Mouse (Mus musculus) fat pad, adult 2 months (tissue): ENCODE results near the gene Hmces.
"Not testable (repeated sequence)": the region's sequence is repeated elsewhere in the genome, so short reads cannot be mapped to it uniquely, and the experiment has no call there.

ENCODE experiments used
- DNase-seq: peaks from one replicate; pipeline ENCODE4 v3.0.0-alpha.2; 2011; ENCODE audit warnings: low read depth, low spot score; ENCODE audit errors: extremely low read depth

Gene Hmces

DNA sequence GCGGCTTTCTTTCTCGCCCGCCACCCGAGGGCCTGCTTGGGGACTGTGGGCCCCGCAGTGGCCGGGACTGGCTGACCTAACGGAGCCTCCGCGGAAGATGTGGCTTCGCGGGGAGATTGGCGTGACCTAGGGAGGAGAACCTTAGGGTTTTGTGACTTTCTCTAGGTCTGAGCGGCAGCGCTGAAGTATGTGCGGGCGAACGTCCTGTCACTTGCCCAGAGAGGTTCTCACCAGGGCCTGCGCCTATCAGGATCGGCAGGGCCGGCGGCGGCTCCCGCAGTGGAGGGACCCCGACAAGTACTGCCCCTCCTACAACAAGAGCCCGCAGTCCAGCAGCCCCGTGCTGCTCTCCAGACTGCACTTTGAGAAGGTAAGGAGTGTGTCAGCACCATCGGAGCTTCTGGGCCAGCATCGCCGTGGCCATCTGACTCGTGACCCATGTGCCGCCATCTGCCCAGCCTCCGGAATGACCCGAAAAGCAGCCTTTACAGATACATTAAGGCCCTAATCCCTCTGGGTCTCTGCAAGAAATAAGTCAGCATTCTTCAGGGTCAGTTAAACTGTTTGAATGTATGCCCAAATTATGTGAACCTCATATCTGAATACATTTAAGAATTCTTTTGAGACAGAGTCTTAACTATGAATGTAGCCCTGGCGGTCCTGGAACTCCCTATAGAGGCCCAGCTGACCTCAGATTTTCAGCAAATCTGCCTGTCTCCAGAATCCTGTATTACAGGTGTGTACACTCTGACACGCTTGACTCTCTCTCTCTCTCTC is 779 bp downstream of the Hmces start:
- no peak for DNase-seq

- DNase-seq = no peak
Observed at GRCm38 (mm10) chr6:87915939-87916338, 2.2 kb downstream of the Hmces start.

DNA sequence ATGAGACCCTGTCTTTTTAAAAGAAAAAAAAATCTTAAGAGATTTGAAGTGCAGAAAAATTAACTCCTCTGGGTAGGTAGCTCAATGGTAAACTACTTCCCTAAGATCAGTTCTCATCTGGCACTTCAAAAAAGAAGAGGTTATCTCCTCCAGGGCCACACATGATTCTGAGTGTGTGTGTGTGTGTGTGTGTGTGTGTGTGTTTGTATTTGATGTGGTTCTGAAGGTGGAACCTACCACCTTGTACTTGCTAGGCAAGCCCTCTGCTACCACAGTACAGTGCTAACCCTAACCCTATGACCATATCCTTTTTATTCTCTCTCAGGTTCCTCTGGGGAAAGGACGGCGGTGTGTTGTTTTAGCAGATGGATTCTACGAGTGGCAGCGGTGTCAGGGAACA is 7.5 kb downstream of the Hmces start:
- DNase-seq = no peak

GRCm38 (mm10) chr6:87923624-87924023 is 9.9 kb downstream of the Hmces start:
- no peak for DNase-seq

GRCm38 (mm10) chr6:87935037-87935436 is 21.3 kb downstream of the Hmces start:
- DNase-seq = no peak

DNA sequence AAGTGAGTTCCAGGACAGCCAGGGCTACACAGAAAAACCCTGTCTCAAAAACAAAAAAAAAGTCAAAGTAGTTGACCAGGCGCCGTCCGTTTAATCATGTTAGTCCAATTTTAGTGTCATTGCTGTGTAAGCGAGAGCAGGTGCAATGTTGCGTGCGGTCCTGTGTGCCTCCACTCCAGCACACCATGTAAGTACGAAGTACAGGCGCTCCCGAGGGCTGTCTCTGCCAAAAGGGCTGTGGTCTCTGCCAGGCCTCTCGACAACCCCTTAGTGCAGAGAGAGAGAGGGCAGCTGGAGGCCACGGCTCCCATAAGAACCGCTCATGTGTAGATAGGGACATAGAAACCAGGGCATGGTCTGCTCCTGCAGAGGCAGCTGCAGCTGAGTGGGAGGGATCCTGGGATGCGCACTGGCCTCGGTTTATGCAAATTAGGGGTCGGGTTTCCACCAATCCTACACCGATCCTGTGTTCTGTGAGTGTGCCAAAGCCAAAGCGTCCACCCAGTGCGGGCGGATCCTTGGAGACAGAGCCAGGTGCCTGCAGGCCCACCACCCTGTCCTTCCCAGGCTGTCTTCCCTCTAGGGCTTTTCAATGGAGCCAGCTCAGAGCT is 23.5 kb downstream of the Hmces start:
- no peak for DNase-seq

GRCm38 (mm10) chr6:87938941-87939340 is 25.2 kb downstream of the Hmces start:
- no peak for DNase-seq

DNA sequence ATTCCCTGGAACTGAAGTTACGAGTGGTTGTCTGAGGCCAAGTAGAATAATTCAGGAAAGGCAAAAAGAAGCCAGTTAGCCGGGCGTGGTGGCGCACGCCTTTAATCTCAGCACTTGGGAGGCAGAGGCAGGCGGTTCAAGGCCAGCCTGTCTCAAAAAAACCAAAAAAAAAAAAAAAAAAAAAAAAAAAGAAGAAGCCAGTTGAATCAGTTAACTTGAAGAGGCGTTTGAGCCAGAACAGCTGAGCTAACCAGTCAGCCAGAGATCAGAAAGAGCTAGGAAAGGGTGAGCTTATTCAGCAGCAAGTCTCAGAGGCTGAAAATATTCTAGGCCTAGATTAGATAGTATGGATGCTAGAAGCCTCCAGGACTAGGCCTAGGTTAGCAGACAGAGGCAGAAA is 28.4 kb downstream of the Hmces start:
- DNase-seq = no peak

DNA sequence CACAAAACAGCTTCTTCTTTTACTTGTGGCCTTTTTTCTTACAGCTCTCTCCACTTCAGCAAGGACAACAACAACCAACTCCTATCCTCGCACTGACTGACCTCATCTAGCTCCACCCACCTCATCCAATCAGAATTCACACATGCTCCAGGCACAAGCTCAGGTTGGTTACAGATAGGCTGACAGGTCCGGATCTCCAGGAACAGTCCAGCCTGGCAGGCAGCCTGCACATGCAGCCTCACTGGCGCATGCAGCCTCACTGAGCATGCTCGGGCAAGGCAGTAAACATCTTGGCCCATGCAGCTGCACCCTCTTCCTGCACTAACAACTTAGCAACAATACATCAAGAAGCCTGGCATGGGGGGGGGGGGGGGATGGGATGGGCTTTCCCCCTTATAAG is 48.7 kb downstream of the Hmces start:
- DNase-seq = not testable (repeated sequence)

DNA sequence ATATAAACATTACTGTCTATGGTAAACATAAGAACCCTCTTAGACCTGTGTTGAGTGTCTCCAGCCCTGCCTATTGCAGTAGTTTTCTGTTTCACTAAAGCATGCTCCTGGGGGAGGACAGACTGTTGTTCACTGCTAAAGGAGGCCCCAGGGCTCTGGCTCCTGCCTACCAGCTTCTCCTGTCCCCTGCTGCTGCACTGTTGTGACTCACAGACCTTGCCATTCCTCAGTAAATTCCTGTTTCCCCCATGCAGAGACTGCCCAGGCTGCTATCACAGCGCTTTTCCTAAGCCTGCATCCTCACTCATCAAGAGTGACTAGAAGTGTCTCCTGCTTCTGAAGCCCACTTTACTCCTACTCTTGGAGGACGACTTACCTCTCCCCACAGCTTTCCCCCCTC is 56.3 kb downstream of the Hmces start:
- DNase-seq = no peak

DNA sequence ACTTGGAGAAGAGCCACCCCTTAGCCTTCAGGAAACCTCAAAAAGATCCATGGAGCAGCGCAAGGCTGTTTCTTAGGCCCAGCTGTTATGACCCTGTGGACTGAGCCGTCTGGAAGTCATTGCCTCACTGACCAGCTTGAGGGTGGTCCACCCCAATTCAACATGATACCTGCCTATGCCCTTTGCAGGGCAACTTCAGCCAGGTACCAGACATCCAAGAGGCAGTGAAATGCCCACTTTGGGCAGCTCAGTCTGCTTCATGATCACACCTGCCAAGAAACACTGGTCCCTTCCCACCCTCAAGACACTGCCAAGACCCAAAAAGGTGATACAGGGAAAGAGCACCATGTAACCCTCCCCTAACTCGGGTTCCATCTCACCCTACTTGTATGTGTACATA is 66.0 kb downstream of the Hmces start:
- no peak for DNase-seq

GRCm38 (mm10) chr6:87980374-87981029 is 66.8 kb downstream of the Hmces start:
- no peak for DNase-seq

GRCm38 (mm10) chr6:87981030-87981485 is 67.3 kb downstream of the Hmces start:
- no peak for DNase-seq

GRCm38 (mm10) chr6:87981547-87982256 is 68.0 kb downstream of the Hmces start, which contains the start of gene H1fx:
H1fx (minus strand) TSS chr6:87981637.
- DNase-seq = no peak

DNA sequence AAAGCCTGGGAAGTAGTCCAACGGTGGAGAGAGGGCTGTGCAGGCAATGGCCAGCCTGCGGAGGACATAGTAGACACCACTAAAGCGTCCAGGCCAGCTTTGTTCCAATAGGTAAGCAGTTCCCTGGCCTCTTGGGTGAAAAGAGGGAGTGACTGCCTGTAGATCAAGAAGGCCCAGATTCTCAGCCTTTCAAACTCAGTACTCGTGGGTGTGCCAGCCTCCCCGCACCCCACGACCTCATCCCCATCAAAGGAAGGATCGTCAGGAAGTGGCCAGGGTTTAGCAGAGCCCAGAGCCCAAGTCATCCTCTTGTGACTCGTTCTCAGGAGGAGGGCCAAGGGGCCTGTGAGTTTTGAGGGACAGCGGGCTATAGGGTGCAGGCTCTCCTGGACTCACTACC is 68.8 kb downstream of the Hmces start:
- DNase-seq = no peak
